Mouse (Mus musculus) gastrocnemius, adult 2 months (tissue): Measurements from ENCODE around the gene Csnk2a2. TPM values are rescaled to one million over a fixed set of nuclear protein-coding genes. Genes with fewer than 3 reads are reported as not detected.

Source experiments
- DNase-seq: peaks from one replicate; pipeline ENCODE4 v3.0.0; 2022
- H3K27ac ChIP-seq: fragments of 200-600 bp; 2 replicates; pipeline ENCODE4 v1.8.1; 2022; ENCODE audit warnings: mild to moderate bottlenecking
- H3K4me3 ChIP-seq: fragments of 200-600 bp; 2 replicates; pipeline ENCODE4 v1.8.1; 2022; ENCODE audit warnings: mild to moderate bottlenecking, moderate library complexity
- CTCF ChIP-seq: fragments of 200-600 bp; IDR thresholded peaks from 2 replicates; pipeline ENCODE4 v1.8.1; 2022; ENCODE audit warnings: antibody characterized with exemption, mild to moderate bottlenecking, moderate library complexity
- intact Hi-C: fragments of 180-260 bp; cut with DNase I; formaldehyde crosslinking; loops from one replicate; pipeline ENCODE4 v1.15.1; 2025
- total RNA-seq, 2 experiments: library from RNA; stranded (reverse); gene quantifications; 2 replicates each; pipeline ENCODE4 v1.2.3; 2021

Csnk2a2 gene
- total RNA-seq, 2 experiments from 2014 or later = 23.1 to 23.7 TPM

DNA sequence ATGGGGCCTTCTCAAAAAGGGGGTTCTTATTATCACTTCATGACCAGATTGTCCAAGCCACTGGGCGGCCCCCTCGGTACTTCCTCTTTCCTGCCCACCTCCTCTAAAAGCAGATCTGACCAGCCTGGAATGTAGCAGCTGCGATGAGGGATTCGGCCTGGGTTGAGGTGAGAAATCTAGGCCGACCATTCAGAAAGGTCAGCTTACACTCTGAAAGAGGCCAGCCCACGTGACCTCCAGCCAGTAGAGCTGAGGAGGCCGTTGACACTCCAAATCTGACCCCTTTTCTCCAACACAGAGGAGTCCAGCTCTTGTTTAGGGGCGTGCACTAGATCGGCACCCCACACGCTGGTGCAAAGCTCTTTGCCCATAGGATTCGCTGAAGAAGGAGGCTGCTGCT, 93.1 kb downstream of the Csnk2a2 start:
- intact Hi-C loops = no loop called here
- peak overlapping the region; percentile 61 for H3K27ac ChIP-seq
- no peak for TF ChIP-seq CTCF
- H3K4me3 ChIP-seq = no peak overlapping the region
- peak; percentile 43 for DNase-seq

Other genes starting within 250 kb of the Csnk2a2 start
- under 1 TPM; 0.08 to 0.66 TPM for gene Cngb1, start 183.5 kb downstream of the Csnk2a2 start, total RNA-seq
- not detected for gene Tepp, start 179.5 kb downstream of the Csnk2a2 start, total RNA-seq
- gene Zfp319, start 158.1 kb downstream of the Csnk2a2 start, total RNA-seq = 1 to 10 TPM; 3.3 to 4.4 TPM
- 1 to 10 TPM; 5.8 to 7.1 TPM for gene Usb1, start 157.8 kb downstream of the Csnk2a2 start, total RNA-seq
- gene Mmp15, start 137.8 kb downstream of the Csnk2a2 start, total RNA-seq = 10 to 100 TPM; 13.8 to 17.0 TPM
- gene Cfap20, start 55.2 kb downstream of the Csnk2a2 start, total RNA-seq = 1 to 10 TPM; 6.5 TPM
- gene Ccdc113, start 44.0 kb upstream of the Csnk2a2 start, total RNA-seq = not detected
- gene Prss54, start 86.3 kb upstream of the Csnk2a2 start, total RNA-seq = not detected
- under 1 TPM; 0.41 to 0.64 TPM for gene Gins3, start 143.4 kb upstream of the Csnk2a2 start, total RNA-seq
- 1 to 10 TPM; 2.4 to 4.0 TPM for gene Ndrg4, start 186.9 kb upstream of the Csnk2a2 start, total RNA-seq
- 10 to 100 TPM; 10.7 to 13.3 TPM for gene Setd6, start 225.8 kb upstream of the Csnk2a2 start, total RNA-seq